Mouse (Mus musculus) neural tube, embryonic 13.5 days (tissue): ENCODE measurements around the gene Fam122a. TPM values are rescaled to one million over a fixed set of nuclear protein-coding genes. Genes with fewer than 3 reads are reported as not detected.

ENCODE experiments used
- ATAC-seq: fragments of 200-750 bp; cut with Nextera tagmentation; 2 replicates; pipeline ENCODE4 v1.8.0; 2017; ENCODE audit warnings: low read depth, mild to moderate bottlenecking, moderate TSS enrichment, moderate library complexity
- H3K27ac ChIP-seq: fragments of 300-500 bp; sonication (generic); replicated peaks from 2 replicates; pipeline ENCODE4 v1.5.1; 2015; ENCODE audit warnings: moderate library complexity, mild to moderate bottlenecking, inconsistent platforms
- H3K27me3 ChIP-seq: fragments of 300-500 bp; sonication (generic); 2 replicates; pipeline ENCODE4 v1.6.1; 2015; ENCODE audit warnings: mild to moderate bottlenecking, inconsistent platforms
- H3K36me3 ChIP-seq: fragments of 300-500 bp; sonication (generic); 2 replicates; pipeline ENCODE4 v1.6.1; 2015; ENCODE audit warnings: mild to moderate bottlenecking, inconsistent platforms
- H3K4me1 ChIP-seq: fragments of 300-500 bp; sonication (generic); replicated peaks from 2 replicates; pipeline ENCODE4 v1.6.1; 2015; ENCODE audit warnings: inconsistent platforms
- H3K4me2 ChIP-seq: fragments of 300-500 bp; sonication (generic); 2 replicates; pipeline ENCODE4 v1.6.1; 2015; ENCODE audit warnings: inconsistent platforms, mild to moderate bottlenecking, moderate library complexity
- H3K4me3 ChIP-seq: fragments of 300-500 bp; sonication (generic); 2 replicates; pipeline ENCODE4 v1.5.1; 2015; ENCODE audit warnings: mild to moderate bottlenecking, inconsistent platforms
- H3K9ac ChIP-seq: fragments of 300-500 bp; sonication (generic); 2 replicates; pipeline ENCODE4 v1.6.1; 2015; ENCODE audit warnings: moderate library complexity, mild to moderate bottlenecking, inconsistent platforms
- H3K9me3 ChIP-seq: fragments of 300-500 bp; sonication (generic); 2 replicates; pipeline ENCODE4 v1.6.1; 2016; ENCODE audit warnings: inconsistent platforms
- WGBS: fragments of 180-500 bp; shearing (Covaris S2); methylation state at CpG from one replicate; pipeline ENCODE4 v1.1.7; 2015; 5-methylcytosine and 5-hydroxymethylcytosine counted together
- polyA plus RNA-seq: library from polyadenylated mRNA; unstranded; fragments of >200 nt; fragmentation: Nextera tagmentation; extraction: Ambion mirVana; gene quantifications from 2 replicates; pipeline ENCODE4 v1.2.1, GENCODE M21; 2015

Gene Fam122a
- polyA plus RNA-seq, 1 experiment from 2014 or later = 55.6 TPM

DNA sequence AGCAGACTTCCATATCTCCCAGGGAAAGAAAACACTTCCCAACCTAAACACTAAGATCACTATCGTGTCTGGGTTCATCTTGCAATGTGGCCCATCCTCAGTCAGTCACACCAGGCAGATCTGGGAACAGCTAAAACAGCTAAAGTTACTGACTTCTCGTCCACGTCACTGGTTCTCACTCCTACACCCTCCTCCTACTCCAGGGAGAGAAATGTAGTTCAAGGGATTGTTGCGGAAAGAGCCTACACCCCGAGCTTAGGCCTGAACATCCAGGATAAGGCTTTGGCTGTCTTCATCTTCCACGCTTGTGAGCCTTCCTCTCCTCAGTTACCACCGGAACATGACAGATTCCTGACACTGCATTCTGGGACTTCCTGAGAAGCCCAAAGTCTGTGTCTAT is 34.8 kb upstream of the Fam122a start:
- H3K9ac ChIP-seq = no peak overlapping the region
- WGBS = 92% methylated on average over 7 of the region's 7 CpGs
- H3K9me3 ChIP-seq = no peaks in the 10 kb centered on the region
- peaks cover 13% of the 10 kb centered on the region for H3K27me3 ChIP-seq
- no peak overlapping the region for H3K4me3 ChIP-seq
- no peaks in the 10 kb centered on the region for H3K36me3 ChIP-seq
- H3K27ac ChIP-seq = no peak overlapping the region
- peaks cover 24% of the 10 kb centered on the region for H3K4me1 ChIP-seq
- no peak overlapping the region for H3K4me2 ChIP-seq
- no peak for ATAC-seq

DNA sequence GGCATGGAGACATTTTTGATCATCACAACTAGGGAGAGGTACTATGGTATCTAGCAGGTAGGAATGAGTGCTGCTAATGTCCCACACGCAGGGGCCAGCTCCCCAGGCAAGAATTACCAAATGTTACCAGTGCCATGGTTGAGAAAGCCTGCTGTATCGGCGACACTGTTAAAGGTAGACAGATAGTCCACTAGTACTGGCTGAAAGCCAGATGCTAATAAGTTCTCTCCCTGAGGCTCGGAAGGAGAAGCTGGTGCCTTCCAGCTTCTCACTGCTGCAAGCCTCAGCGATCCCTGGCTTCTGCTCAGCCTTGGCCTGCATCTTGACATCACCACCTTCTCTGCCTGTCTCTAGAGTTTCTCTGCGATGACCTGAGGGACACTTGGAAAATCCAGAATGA is 32.2 kb upstream of the Fam122a start:
- H3K36me3 ChIP-seq = no peaks in the 10 kb centered on the region

DNA sequence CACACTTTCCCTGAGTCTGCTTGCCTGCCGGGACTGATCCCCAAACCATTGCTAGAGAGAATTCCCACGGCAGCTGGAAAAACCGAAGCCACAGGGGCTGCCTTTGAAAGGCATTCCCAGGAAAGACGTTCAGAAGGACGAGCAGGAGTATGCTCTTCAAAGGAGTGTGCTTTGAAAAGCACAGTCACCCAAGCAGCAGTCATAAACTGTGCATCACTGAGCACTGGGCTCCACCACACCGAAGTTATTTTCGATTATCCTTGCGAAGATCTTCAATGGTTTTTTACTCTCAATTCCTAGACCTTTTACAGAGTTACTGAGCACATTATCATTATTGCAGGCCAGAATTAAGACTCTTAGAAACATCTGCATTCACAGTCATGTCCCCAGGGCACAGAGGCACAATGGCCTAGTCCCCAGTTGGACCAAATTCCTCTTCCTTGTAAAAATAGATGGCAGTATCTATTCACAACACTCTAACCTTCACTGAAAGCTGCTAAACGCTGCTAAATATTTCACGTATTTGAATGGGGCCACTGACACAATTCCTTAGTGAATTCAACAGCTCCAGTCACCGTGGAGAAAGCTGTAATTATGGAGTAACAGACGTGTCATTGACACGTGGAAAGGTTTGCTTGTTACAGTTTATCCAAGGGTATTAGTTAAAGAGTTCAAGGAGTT is 31.1 kb upstream of the Fam122a start:
- peaks cover 27% of the 10 kb centered on the region for H3K4me1 ChIP-seq
- WGBS = 12% methylated on average over 13 of the region's 13 CpGs
- no peak overlapping the region for H3K4me2 ChIP-seq
- peak; percentile 40 for ATAC-seq
- H3K9me3 ChIP-seq = no peaks in the 10 kb centered on the region
- H3K36me3 ChIP-seq = no peaks in the 10 kb centered on the region
- H3K27ac ChIP-seq = no peak overlapping the region
- H3K9ac ChIP-seq = no peak overlapping the region
- H3K27me3 ChIP-seq = peaks cover 17% of the 10 kb centered on the region
- no peak overlapping the region for H3K4me3 ChIP-seq

More for the DNA sequence above, 32.2 kb upstream of the Fam122a start:
- no peak overlapping the region for H3K27ac ChIP-seq
- H3K4me3 ChIP-seq = no peak overlapping the region
- ATAC-seq = no peak
- peaks cover 17% of the 10 kb centered on the region for H3K27me3 ChIP-seq
- H3K4me2 ChIP-seq = no peak overlapping the region
- H3K4me1 ChIP-seq = peaks cover 27% of the 10 kb centered on the region
- WGBS = 67% methylated on average over 6 of the region's 6 CpGs
- H3K9me3 ChIP-seq = no peaks in the 10 kb centered on the region
- no peak overlapping the region for H3K9ac ChIP-seq

DNA sequence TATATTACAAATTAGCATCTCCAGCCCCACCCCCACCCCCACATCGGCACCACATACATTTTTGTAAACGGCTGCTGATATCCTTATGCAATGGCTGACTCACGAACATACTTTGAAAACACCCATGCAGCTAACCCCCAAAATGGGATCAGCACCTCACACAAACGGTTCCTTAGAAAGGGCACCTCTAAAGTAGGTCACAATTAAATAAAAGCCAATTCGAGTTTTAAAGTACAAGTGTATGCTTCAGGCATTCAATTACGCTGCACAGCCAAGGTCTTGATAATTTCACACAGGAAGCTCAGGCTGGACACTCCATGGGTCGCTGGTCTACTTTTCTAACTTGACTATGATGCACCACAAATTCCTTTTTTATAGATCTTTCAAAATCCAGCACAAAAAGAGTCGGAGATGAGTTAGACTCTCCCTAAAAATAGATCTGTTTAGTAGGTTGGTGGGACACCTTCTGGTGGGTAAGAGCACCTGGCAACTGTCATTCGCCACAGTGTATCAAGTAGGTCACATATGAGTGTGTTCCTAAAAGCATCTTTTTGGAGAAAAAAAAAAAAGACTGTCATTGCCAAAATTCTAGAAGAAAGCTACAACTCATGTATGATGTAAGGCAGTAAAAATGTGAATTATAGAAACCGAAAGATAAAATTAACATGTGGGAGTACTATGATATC is 25.7 kb upstream of the Fam122a start:
- WGBS = 90% methylated on average over 10 of the region's 10 CpGs
- no peak for ATAC-seq
- Histone ChIP-seq H3K27ac (no peak overlapping the region), H3K27me3 (peaks cover 5% of the 10 kb centered on the region; the same call in 1 of the 2 replicates), H3K9me3 (no peaks in the 10 kb centered on the region), H3K4me1 (peaks cover 12% of the 10 kb centered on the region), H3K9ac (no peak overlapping the region), H3K36me3 (no peaks in the 10 kb centered on the region), H3K4me2 (no peak overlapping the region), H3K4me3 (no peak overlapping the region)

- H3K4me2 ChIP-seq = no peak overlapping the region
- H3K9ac ChIP-seq = no peak overlapping the region
- no peaks in the 10 kb centered on the region for H3K9me3 ChIP-seq
- no peaks in the 10 kb centered on the region for H3K36me3 ChIP-seq
- no peak overlapping the region for H3K4me3 ChIP-seq
- ATAC-seq = no peak
- no peak overlapping the region for H3K27ac ChIP-seq
- H3K27me3 ChIP-seq = 0 out of 2 replicates have a peak, but pooled peaks cover 5% of the 10 kb centered on the region
- H3K4me1 ChIP-seq = no peaks in the 10 kb centered on the region
Measured at GRCm38 (mm10) chr19:24501525-24501924, 24.4 kb upstream of the Fam122a start.

DNA sequence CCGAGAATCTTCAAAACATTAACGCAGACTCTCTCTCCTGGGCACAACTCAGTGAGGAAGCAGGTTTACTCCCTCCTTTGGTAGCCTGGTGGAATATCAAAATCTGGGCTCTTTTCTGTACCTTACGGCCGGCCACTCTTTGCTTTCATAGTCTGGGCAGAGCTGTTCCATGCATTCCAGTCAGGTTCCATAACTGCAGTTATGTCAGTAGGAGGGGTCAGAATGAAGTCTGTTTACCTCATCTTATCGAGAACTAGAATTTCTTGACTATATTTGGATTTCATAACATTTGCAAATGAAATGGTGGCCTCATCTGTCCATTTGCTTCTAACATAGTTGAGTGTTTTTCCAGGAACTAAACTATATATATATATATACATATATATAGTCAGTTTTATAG is 23.3 kb upstream of the Fam122a start:
- WGBS = 83% methylated on average over 5 of the region's 5 CpGs
- no peaks in the 10 kb centered on the region for H3K9me3 ChIP-seq
- ATAC-seq = no peak
- H3K36me3 ChIP-seq = no peaks in the 10 kb centered on the region
- no peaks in the 10 kb centered on the region for H3K4me1 ChIP-seq
- H3K4me2 ChIP-seq = no peak overlapping the region
- H3K27me3 ChIP-seq = no peaks in the 10 kb centered on the region
- H3K4me3 ChIP-seq = no peak overlapping the region
- no peak overlapping the region for H3K9ac ChIP-seq
- no peak overlapping the region for H3K27ac ChIP-seq

GRCm38 (mm10) chr19:24499291-24499690 is 22.1 kb upstream of the Fam122a start:
- no peak overlapping the region for H3K4me2 ChIP-seq
- H3K9ac ChIP-seq = no peak overlapping the region
- H3K9me3 ChIP-seq = no peaks in the 10 kb centered on the region
- no peaks in the 10 kb centered on the region for H3K27me3 ChIP-seq
- ATAC-seq = no peak
- H3K36me3 ChIP-seq = no peaks in the 10 kb centered on the region
- no peaks in the 10 kb centered on the region for H3K4me1 ChIP-seq
- no peak overlapping the region for H3K27ac ChIP-seq
- H3K4me3 ChIP-seq = no peak overlapping the region
- WGBS = 85% methylated on average over 3 of the region's 3 CpGs

- Histone ChIP-seq H3K4me2 (no peak overlapping the region), H3K4me3 (no peak overlapping the region), H3K36me3 (no peaks in the 10 kb centered on the region), H3K9me3 (no peaks in the 10 kb centered on the region), H3K4me1 (no peaks in the 10 kb centered on the region), H3K27me3 (no peaks in the 10 kb centered on the region), H3K9ac (no peak overlapping the region), H3K27ac (no peak overlapping the region)
- ATAC-seq = no peak
- WGBS = 87% methylated on average over 4 of the region's 4 CpGs
Measured at GRCm38 (mm10) chr19:24493887-24494286, 16.7 kb upstream of the Fam122a start.

GRCm38 (mm10) chr19:24491824-24492223 is 14.7 kb upstream of the Fam122a start:
- ATAC-seq = no peak
- no peaks in the 10 kb centered on the region for H3K9me3 ChIP-seq
- no peaks in the 10 kb centered on the region for H3K36me3 ChIP-seq
- no peak overlapping the region for H3K4me2 ChIP-seq
- no peaks in the 10 kb centered on the region for H3K27me3 ChIP-seq
- H3K4me3 ChIP-seq = no peak overlapping the region
- H3K27ac ChIP-seq = no peak overlapping the region
- 19% methylated on average over 3 of the region's 3 CpGs for WGBS
- no peak overlapping the region for H3K9ac ChIP-seq
- no peaks in the 10 kb centered on the region for H3K4me1 ChIP-seq

GRCm38 (mm10) chr19:24490275-24490674 is 13.1 kb upstream of the Fam122a start:
- Histone ChIP-seq H3K36me3 (no peaks in the 10 kb centered on the region), H3K4me2 (no peak overlapping the region), H3K4me3 (no peak overlapping the region), H3K4me1 (no peaks in the 10 kb centered on the region), H3K27ac (no peak overlapping the region), H3K9ac (no peak overlapping the region), H3K9me3 (no peaks in the 10 kb centered on the region), H3K27me3 (no peaks in the 10 kb centered on the region)
- ATAC-seq = no peak
- 81% methylated on average over 5 of the region's 5 CpGs for WGBS

DNA sequence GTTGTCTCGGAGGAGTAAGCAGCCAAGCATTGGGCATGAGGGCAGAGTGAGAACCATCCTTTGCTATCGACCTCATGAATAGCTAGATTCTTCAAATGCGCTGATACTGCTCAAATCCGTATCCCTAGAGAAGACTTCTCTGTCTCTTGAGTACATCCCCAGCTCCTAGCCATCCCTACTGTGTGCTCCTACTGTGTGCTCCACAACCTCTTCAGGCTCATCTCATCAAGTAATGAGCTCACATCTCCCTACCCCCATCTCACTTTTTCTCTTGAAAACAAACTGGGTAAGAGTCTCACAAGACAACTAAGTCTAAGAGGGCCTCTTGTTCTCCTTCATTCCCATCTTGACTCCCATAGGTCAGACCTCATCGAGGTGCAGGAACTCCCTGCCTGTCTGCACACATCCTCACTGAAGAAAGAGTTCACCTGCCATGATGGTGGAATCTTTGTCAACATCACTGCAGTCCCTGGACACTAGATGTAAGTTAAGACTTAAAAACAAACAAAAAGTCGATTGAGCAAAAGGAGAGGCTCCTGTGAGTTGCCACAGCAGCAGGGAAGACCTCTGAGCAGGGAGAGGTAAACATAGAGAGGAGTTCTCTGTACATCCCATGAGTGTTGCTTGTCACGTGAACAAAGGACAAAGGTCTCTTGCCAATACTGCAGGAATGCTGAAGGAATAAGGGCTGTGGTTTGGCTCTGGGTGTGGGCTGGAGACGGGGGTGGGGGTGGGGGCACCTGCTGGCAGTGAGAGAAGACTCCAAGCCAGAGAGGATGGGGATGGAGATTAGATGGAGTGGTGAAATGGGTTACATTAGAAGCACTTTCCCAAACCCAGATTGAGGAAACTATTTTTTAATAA is 9.5 kb upstream of the Fam122a start:
- Histone ChIP-seq H3K36me3 (no peaks in the 10 kb centered on the region), H3K4me2 (no peak overlapping the region), H3K9ac (no peak overlapping the region), H3K27me3 (no peaks in the 10 kb centered on the region), H3K4me1 (no peaks in the 10 kb centered on the region), H3K4me3 (no peak overlapping the region), H3K27ac (no peak overlapping the region), H3K9me3 (no peaks in the 10 kb centered on the region)
- WGBS = 77% methylated on average over 8 of the region's 8 CpGs
- no peak for ATAC-seq

GRCm38 (mm10) chr19:24484612-24485194 is 7.5 kb upstream of the Fam122a start:
- Histone ChIP-seq H3K4me2 (no peak overlapping the region), H3K36me3 (no peaks in the 10 kb centered on the region), H3K27me3 (no peaks in the 10 kb centered on the region), H3K9me3 (no peaks in the 10 kb centered on the region), H3K4me3 (no peak overlapping the region), H3K9ac (no peak overlapping the region), H3K27ac (no peak overlapping the region), H3K4me1 (no peaks in the 10 kb centered on the region)
- 52% methylated on average over 4 of the region's 4 CpGs for WGBS
- no peak for ATAC-seq
